Mouse (Mus musculus): ENCODE results near the gene Lsamp. TPM values are rescaled to one million over a fixed set of nuclear protein-coding genes. Genes with fewer than 3 reads are reported as not detected.
"Not testable (repeated sequence)": the region's sequence is repeated elsewhere in the genome, so short reads cannot be mapped to it uniquely, and the experiment has no call there.

Gene Lsamp
- polyA plus RNA-seq, 1 experiment from 2014 or later, result not detected

DNA sequence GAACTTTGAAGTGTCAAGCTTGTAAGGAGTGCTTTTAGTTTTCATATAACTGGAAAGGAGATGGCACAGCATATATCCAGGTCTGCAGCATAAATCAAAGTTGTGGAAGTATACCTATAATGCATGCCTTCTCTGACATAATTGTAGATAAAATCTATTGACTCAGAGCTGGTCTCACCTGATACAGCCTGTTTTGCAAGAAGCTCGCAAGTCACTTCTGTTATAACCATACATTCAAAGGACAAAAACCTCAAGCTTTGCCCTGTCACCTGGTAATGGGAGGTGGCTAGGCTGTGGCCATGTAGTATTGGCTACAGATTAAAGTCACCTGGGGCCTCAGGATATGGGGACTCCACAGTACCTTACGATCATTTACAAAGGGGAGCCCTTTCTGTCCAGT, 507.4 kb downstream of the Lsamp start:
- H3K27ac ChIP-seq, result no peak overlapping the region

DNA sequence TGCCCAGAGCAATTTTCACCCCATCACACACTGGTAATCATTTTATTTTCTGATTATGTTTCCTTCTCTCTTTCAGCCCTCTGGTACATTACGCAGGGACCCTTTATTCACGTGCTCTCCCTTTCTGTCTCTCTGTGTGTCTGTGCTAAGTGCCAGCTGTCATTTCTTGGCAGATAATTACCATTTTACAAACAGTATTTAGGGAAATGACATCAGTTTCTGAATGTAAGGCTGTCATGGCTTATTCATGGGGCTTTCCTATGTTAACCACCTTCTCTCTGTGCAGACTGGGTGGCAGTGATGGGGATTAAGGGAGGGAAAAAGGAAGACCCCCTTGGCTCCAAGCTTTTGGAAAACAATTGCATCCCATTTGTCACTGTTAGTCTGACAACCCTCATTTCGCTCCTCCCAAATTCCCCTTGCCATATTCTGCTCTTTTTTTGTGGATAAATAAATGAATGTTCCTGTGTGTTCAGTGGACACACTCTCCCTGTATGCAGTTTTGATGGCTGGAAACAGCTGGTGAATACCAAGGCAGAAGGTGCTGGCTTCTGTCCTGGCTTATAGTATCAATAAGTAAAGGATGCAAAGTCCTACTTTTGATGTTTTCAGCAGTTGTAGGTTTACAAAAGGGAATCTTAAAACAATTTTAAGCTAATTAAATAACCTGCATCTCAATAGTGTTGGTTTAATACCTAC, 520.2 kb downstream of the Lsamp start:
- WGBS (ENCODE audit: missing documents), result 62% methylated on average over 3 of the region's 3 CpGs
- no peak overlapping the region for H3K27ac ChIP-seq
- H3K4me3 ChIP-seq (ENCODE audit: inconsistent target), result no peak overlapping the region
- no peaks in the 10 kb centered on the region for H3K79me2 ChIP-seq (ENCODE audit: inconsistent target)
- H3K36me3 ChIP-seq (ENCODE audit: inconsistent target), result no peaks in the 10 kb centered on the region

More for the DNA sequence above, 507.4 kb downstream of the Lsamp start:
- Histone ChIP-seq H3K4me3 (ENCODE audit: inconsistent target) (no peak overlapping the region), H3K79me2 (ENCODE audit: inconsistent target) (no peaks in the 10 kb centered on the region), H3K36me3 (ENCODE audit: inconsistent target) (no peaks in the 10 kb centered on the region)
- WGBS (ENCODE audit: missing documents), result 88% methylated on average over 2 of the region's 2 CpGs

DNA sequence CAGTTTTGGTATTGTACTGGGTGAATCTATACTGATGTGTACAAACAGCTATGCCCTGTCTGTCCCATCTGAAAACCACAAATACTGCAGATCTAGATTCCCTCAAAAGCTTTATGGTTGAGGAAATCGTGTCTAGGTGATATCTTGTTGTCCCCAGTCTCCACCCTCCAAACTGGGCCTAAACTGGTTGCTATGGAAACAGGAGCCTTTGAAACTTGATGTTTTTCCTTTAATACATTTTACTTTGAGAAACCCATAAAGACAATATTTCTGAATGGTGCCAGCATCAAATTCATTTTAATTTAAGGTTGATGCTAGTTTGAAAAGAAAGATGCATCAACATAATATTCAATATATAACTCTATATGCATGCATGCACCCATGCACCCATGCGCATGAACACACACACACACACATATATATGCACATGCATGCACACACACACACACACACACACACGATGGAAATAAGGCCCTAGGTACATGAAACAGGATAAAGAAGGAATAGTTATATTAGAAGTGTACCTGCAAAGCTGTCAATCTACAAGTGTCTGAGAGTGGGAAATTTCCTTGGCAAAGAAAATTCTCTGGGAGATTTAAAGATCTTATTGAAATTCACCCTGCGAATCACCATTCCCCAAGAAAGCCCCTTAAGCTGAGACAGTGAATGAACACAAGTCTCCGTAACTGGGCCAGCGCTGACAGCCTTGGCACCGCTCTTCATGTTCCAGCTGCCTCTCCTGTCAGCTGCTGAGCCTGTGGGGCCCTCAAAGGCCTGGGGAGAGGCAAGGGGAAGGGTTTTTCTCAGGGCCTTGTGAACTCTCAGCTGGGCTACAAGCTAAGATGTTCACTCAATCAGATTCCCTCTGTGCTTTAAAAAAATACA, 525.2 kb downstream of the Lsamp start:
- H3K36me3 ChIP-seq (ENCODE audit: inconsistent target), result no peaks in the 10 kb centered on the region
- no peak overlapping the region for H3K4me3 ChIP-seq (ENCODE audit: inconsistent target)
- no peaks in the 10 kb centered on the region for H3K79me2 ChIP-seq (ENCODE audit: inconsistent target)
- 84% methylated on average over 7 of the region's 7 CpGs for WGBS (ENCODE audit: missing documents)
- H3K27ac ChIP-seq, result no peak overlapping the region

DNA sequence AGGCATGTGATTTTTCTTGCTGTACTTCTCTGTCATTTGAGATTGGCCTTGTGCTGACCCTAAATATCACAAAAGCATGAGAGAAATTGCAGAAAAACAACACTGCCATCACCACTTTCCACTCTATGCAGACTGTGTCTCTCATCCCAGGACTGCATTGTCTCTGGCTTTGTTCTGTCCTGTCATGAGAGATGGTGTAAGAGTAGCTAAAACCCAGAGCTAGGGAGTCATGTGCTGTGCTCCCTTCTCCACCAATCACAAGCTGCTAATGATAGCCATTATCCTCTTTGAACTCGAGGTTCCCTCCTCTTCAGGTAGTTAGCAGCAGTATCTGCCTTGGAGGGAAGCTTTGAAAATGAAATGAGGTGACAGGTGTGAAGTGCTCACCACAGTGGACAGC, 552.6 kb downstream of the Lsamp start:
- no peaks in the 10 kb centered on the region for H3K36me3 ChIP-seq (ENCODE audit: inconsistent target)
- no peak overlapping the region for H3K4me3 ChIP-seq (ENCODE audit: inconsistent target)
- no peak overlapping the region for H3K27ac ChIP-seq
- WGBS (ENCODE audit: missing documents), result 20% methylated on average over 1 of the region's 1 CpGs
- no peaks in the 10 kb centered on the region for H3K79me2 ChIP-seq (ENCODE audit: inconsistent target)

DNA sequence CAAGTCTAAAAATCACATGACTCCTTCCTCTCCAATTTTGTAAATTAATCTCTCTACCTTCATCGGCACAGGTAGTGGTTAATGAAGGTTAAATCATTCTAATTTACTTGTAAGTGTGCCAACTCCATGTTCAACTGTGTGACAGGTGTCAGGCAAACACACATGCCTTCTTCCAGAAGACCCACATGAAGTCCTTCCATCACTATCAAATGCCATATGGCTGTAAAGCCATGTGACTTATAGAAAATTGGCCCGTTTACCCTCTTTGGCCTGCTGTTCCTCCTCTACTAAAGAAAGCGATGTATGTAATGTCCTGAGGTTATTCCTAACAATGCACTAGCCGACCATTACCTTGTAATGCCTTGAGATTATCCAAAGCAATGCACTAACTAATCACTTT, 565.5 kb downstream of the Lsamp start:
- 91% methylated on average over 4 of the region's 4 CpGs for whole genome bisulfite sequencing (ENCODE audit: missing documents)
- no peaks in the 10 kb centered on the region for H3K36me3 ChIP-seq (ENCODE audit: inconsistent target)
- H3K4me3 ChIP-seq (ENCODE audit: inconsistent target), result no peak overlapping the region

DNA sequence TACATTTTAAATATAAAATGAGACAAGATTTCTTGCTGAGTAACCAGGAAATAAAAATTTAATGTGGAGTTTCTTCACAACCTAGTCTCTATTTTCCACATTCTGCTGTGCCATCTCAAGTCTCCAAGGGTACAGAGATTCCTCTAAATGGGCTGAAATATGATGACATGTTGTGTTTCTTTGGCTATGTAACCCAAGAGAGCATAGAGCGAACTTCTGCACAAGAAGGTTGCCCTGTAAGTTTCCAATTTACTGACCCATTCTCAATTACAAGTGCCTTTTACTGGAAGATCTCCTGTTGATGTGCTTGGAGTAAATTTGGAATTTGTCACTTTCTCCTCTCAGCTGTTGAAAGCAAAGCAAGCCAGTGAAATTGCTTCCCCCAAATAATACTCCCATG, 571.4 kb downstream of the Lsamp start:
- Histone ChIP-seq H3K4me3 (ENCODE audit: inconsistent target) (no peak overlapping the region), H3K27ac (no peak overlapping the region), H3K36me3 (ENCODE audit: inconsistent target) (no peaks in the 10 kb centered on the region), H3K79me2 (ENCODE audit: inconsistent target) (no peaks in the 10 kb centered on the region)
- 83% methylated on average over 1 of the region's 1 CpGs for WGBS (ENCODE audit: missing documents)

More for the DNA sequence above, 565.5 kb downstream of the Lsamp start:
- Histone ChIP-seq H3K27ac (no peak overlapping the region), H3K79me2 (ENCODE audit: inconsistent target) (no peaks in the 10 kb centered on the region)

DNA sequence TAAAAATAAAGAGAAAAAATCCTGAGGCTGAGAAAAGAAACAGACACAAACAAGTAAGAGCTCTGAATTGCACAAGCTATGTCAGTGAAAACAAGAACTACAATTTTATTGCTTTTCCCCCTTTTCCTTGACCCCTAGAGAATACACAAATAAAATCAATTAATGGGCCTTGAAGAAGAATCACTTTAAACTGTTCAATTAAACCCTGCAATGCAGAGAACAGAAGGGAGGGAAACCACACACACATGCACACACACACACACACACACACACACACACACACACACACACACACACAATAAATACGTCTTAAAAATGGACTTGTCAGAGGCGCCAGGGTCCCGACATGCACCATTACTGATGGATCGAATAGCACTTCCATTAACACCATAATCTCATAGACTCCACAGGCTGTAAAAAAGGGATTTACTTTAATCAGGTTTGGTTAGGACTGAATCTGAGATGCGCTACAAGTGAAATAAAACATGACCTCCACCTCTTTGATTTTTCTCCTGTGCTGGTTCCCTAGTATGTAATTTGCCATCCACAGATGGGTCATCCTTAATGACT, 573.6 kb downstream of the Lsamp start:
- Histone ChIP-seq H3K27ac (no peak overlapping the region), H3K4me3 (ENCODE audit: inconsistent target) (no peak overlapping the region), H3K36me3 (ENCODE audit: inconsistent target) (no peaks in the 10 kb centered on the region), H3K79me2 (ENCODE audit: inconsistent target) (no peaks in the 10 kb centered on the region)
- WGBS (ENCODE audit: missing documents), result 97% methylated on average over 4 of the region's 5 CpGs

DNA sequence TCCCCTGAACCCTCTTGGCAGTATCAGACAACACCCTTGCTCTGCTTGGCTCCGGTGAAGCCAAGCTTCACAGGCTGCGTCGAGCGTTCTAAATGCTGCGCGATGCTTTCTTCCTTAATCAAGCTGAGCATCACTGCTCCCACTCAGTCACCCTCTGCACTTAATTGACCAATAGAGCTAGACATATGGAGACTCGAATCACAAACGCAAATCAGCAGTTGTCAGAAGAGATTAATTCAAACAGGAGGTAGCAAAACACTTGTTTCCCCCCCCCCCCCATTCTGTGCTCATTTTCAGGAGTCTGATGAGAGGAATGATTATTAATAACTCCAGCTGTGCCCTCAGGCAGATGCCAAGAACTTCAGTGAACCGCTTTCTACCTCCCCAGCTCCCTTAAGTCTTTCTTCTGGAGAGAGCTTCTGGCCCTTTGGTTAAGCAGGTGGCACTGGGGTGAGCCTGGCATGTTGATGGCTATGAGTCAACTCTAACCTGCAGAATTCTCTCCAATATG, 583.3 kb downstream of the Lsamp start:
- no peaks in the 10 kb centered on the region for H3K36me3 ChIP-seq (ENCODE audit: inconsistent target)
- H3K27ac ChIP-seq, result no peak overlapping the region
- 88% methylated on average over 9 of the region's 9 CpGs for WGBS (ENCODE audit: missing documents)
- H3K4me3 ChIP-seq (ENCODE audit: inconsistent target), result no peak overlapping the region
- H3K79me2 ChIP-seq (ENCODE audit: inconsistent target), result no peaks in the 10 kb centered on the region

DNA sequence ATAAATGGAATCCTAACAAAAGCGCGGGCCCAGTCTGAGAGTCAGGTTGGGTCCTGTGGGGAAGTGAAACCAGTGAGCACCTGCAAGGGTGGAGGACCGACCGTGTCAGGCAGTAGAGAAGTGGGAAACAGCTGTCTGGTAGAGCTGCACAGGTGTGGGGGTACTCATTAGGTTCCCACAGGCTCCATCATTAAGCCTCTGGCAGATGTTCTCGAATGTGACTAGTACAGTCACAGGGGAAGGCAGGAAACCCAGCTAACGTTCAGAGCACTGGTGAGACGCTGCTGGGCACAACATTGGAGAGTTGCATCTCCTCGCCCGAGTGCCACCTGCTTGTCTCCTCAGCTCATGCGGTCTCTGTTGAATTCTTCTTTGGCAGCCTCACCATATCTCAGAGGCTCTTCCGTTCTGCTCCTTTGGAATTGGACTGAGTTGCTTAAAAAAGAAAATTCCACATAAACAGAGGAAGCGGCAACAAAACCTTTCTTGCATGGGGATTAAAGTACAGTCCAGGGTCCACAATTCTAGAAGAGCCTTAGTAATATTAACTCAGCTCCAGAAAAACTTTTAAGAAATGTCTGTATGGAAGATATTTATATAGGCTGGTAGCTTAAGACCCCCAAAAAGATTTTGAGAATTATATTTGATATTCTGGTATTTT, 588.1 kb downstream of the Lsamp start:
- H3K4me3 ChIP-seq (ENCODE audit: inconsistent target), result no peak overlapping the region
- no peaks in the 10 kb centered on the region for H3K79me2 ChIP-seq (ENCODE audit: inconsistent target)
- no peak overlapping the region for H3K27ac ChIP-seq
- 79% methylated on average over 12 of the region's 12 CpGs for WGBS (ENCODE audit: missing documents)
- H3K36me3 ChIP-seq (ENCODE audit: inconsistent target), result no peaks in the 10 kb centered on the region

DNA sequence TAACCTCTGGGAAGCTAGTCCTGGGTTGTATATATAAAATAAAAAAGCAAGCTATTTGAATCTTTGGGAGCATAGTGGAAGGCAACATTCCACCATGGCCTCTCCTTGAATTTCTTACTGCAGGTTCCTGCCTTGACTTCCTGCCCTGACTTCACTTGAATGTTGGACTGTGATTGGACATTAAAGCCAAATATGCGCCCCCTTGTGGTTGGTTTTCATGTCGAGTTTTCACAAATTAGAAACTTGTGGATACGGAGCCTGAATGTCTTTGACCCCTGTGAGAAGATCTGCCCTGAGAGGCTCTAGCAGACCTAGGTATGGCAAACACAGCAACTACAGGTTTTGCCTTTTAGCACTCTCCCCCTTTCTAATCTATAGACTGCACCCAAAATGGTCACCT, 597.9 kb downstream of the Lsamp start:
- H3K36me3 ChIP-seq (ENCODE audit: inconsistent target), result no peaks in the 10 kb centered on the region
- WGBS (ENCODE audit: missing documents), result 69% methylated on average over 3 of the region's 3 CpGs
- no peaks in the 10 kb centered on the region for H3K79me2 ChIP-seq (ENCODE audit: inconsistent target)
- H3K27ac ChIP-seq, result no peak overlapping the region
- H3K4me3 ChIP-seq (ENCODE audit: inconsistent target), result no peak overlapping the region

DNA sequence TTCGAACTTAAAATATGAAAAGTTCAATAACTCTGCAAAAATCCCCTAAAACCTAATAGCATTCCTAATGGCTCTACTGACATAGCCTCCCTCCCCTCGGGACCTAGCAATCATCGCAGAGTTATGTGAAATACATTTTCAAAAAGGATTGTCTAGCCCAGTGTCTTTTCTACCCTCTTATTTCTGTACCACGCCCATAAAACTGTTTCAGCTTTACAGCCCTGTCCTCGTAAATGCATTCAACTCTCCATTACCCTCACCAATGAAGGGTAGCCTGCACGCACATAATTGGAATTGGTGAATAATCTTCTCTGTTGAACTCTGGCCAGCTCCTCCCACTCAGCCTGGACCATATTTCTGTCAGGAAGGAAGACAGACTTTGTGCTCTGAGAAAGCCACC, 609.0 kb downstream of the Lsamp start:
- H3K36me3 ChIP-seq (ENCODE audit: inconsistent target), result no peaks in the 10 kb centered on the region

DNA sequence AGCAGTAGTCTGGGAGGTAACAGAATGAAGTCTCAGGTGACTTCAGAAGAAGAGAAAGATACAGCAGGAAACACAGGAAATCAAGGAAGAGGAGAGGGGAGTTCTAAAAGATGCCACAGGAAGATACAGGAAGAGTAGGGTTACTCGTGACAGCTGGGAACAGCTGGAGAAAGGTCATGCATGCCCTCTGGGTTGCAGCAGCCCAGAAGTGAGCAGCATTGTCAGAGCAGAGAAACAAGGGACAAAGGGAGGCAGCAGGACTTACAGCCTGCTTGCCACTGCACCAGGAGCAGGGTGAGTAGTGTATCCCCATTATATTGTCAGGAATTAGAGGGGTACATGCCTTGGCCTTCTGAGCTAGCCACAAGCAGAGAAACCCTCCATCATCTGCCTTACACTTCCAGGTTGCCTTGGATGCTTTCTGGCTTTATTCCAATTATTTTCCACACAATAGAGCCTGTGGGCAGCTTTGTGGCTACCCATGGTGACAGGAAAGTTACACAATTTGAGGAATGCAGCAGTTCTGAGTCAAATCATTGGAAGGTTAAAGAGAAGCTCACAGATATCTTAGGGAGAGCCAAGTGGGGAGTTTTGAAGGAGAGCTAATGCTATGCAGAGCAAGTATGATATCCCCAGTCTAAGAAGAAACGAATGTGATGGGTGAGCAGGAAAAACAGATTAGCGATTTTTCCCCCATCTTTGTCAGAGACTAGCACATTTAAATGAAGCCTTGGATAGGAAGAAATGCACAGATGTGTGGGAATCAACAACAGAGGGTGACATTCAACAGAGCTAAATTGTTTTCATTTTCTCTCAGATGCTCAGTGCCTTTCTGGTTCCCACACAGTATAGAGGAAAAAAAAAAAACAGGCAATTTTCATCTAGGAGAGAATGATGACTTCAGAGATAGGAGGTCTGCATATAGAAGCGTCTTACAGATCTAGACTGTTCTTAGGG, 617.5 kb downstream of the Lsamp start:
- H3K27ac ChIP-seq, result no peak overlapping the region
- no peak overlapping the region for H3K4me3 ChIP-seq (ENCODE audit: inconsistent target)
- H3K36me3 ChIP-seq (ENCODE audit: inconsistent target), result no peaks in the 10 kb centered on the region
- WGBS (ENCODE audit: missing documents), result 64% methylated on average over 4 of the region's 4 CpGs
- no peaks in the 10 kb centered on the region for H3K79me2 ChIP-seq (ENCODE audit: inconsistent target)

More for the DNA sequence above, 609.0 kb downstream of the Lsamp start:
- H3K4me3 ChIP-seq (ENCODE audit: inconsistent target), result no peak overlapping the region
- no peak overlapping the region for H3K27ac ChIP-seq
- 83% methylated on average over 6 of the region's 6 CpGs for WGBS (ENCODE audit: missing documents)
- no peaks in the 10 kb centered on the region for H3K79me2 ChIP-seq (ENCODE audit: inconsistent target)

DNA sequence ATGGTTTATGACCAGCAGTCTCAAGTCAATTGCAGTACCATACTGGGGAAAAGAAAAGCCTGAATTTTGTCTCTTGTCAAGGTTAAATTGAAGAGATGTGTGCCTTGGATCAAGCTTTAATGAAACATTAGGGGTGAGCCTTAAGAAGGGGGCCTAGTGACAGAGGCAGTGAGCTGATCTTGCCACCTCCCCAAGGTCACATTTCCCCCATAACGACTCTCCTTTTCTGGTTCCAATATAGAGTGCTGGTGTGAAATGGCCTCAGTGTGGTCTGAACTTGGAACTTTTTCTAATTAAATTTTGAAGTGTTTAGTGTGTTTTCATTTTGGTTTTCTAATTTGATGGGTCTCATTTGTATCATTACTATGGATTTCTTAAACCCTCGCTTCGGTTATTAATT, 623.3 kb downstream of the Lsamp start:
- no peaks in the 10 kb centered on the region for H3K79me2 ChIP-seq (ENCODE audit: inconsistent target)
- no peak overlapping the region for H3K27ac ChIP-seq
- H3K4me3 ChIP-seq (ENCODE audit: inconsistent target), result no peak overlapping the region
- WGBS (ENCODE audit: missing documents), result 93% methylated on average over 3 of the region's 3 CpGs
- H3K36me3 ChIP-seq (ENCODE audit: inconsistent target), result no peaks in the 10 kb centered on the region

DNA sequence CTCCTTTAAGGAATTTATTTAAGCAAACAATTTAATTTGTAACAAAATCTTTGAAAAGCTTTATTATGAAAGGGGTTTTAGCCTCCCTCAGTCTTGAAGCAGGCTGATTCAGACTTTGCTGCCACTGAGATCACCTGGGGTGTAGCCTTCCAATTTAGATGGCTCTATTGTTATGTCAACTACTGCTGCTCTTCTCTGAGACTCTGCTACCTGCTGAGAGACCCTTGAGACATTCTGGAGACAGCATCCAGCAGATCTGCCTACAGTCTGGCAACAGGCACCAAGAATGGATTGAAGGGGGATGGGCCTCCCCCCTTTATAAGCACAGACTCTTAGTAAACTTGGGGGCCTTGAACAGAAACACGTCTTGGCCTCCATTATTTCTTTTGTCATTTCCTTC, 632.5 kb downstream of the Lsamp start:
- H3K36me3 ChIP-seq (ENCODE audit: inconsistent target); H3K79me2 ChIP-seq (ENCODE audit: inconsistent target); H3K4me3 ChIP-seq (ENCODE audit: inconsistent target); H3K27ac ChIP-seq: not testable (repeated sequence)
- 31% methylated on average over 1 of the region's 1 CpGs for WGBS (ENCODE audit: missing documents)

All from macrophage (primary cell).